Mouse (Mus musculus): ENCODE measurements around the gene Gm20388. TPM values are rescaled to one million over a fixed set of nuclear protein-coding genes. Genes with fewer than 3 reads are reported as not detected.

Gene Gm20388
- polyA plus RNA-seq, 1 experiment from 2014 or later, result 5.3 TPM

DNA sequence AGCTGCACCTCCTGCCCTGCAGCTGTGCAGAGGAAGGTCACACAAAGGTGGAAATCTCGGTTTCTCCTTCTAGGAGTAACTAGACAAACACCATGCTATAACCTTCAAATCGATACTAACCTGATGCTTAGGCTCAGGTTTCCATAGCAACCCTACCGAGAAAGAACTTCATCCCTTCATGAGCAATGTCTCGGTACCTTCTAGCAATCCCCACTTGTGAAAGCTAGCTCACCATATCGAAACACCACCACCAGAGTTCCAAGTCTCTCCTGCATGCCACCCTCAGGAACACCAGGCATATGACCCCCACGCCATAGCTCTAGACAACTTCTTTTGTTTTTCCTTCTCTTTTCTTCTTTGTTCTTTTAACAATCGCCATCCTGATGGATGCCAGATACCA is 3814.6 kb downstream of the Gm20388 start:
- no peak for ATAC-seq (replicated peaks; ENCODE audit: low FRiP score)
- peaks cover 22% of the 10 kb centered on the region for H3K4me1 ChIP-seq (replicated peaks; ENCODE audit: control insufficient read depth, insufficient read depth, low read length)

DNA sequence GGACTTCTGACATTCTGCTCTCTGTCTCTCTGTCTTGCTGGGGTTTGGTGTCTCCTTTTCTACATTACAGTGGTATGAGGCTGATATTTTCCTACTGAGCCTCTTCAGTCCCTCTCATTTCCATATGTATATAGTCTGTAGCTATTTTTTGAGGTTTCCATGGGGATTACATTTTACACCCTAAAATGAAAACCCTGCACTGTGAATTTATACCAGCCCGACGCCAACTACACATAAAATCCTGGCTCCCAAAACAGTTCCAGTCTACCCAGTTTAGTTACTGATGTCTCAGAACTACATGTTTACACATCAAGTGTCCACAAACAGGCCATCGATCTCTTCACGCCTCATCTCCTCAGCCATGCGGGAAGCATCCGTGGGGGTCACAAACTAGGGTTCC is 3816.1 kb downstream of the Gm20388 start:
- Histone ChIP-seq H3K4me2 (no peak overlapping the region), H3K9ac (ENCODE audit: low read depth, low read length) (no peak overlapping the region), H3K36me3 (ENCODE audit: control insufficient read depth, insufficient read depth, low read length) (no peaks in the 10 kb centered on the region), H3K9me3 (ENCODE audit: control insufficient read depth, low read length) (no peaks in the 10 kb centered on the region), H3K27me3 (replicated peaks; ENCODE audit: control insufficient read depth, insufficient read depth, low read length) (peaks cover 19% of the 10 kb centered on the region), H3K4me3 (ENCODE audit: low read depth, low read length) (no peak overlapping the region), H3K27ac (ENCODE audit: low read depth, low read length) (no peak overlapping the region), H3K4me1 (replicated peaks; ENCODE audit: control insufficient read depth, insufficient read depth, low read length) (peaks cover 12% of the 10 kb centered on the region)
- WGBS, result 84% methylated on average over 6 of the region's 6 CpGs
- ATAC-seq (replicated peaks; ENCODE audit: low FRiP score) (no peak), DNase-seq (ENCODE audit: low spot score) (no peak)

More for the DNA sequence above, 3814.6 kb downstream of the Gm20388 start:
- no peak overlapping the region for H3K27ac ChIP-seq (ENCODE audit: low read depth, low read length)
- H3K4me3 ChIP-seq (ENCODE audit: low read depth, low read length), result no peak overlapping the region
- 74% methylated on average over 7 of the region's 7 CpGs for WGBS
- DNase-seq (ENCODE audit: low spot score), result no peak
- H3K36me3 ChIP-seq (ENCODE audit: control insufficient read depth, insufficient read depth, low read length), result no peaks in the 10 kb centered on the region
- no peak overlapping the region for H3K4me2 ChIP-seq
- H3K27me3 ChIP-seq (replicated peaks; ENCODE audit: control insufficient read depth, insufficient read depth, low read length), result peaks cover 16% of the 10 kb centered on the region
- no peak overlapping the region for H3K9ac ChIP-seq (ENCODE audit: low read depth, low read length)
- H3K9me3 ChIP-seq (ENCODE audit: control insufficient read depth, low read length), result no peaks in the 10 kb centered on the region

DNA sequence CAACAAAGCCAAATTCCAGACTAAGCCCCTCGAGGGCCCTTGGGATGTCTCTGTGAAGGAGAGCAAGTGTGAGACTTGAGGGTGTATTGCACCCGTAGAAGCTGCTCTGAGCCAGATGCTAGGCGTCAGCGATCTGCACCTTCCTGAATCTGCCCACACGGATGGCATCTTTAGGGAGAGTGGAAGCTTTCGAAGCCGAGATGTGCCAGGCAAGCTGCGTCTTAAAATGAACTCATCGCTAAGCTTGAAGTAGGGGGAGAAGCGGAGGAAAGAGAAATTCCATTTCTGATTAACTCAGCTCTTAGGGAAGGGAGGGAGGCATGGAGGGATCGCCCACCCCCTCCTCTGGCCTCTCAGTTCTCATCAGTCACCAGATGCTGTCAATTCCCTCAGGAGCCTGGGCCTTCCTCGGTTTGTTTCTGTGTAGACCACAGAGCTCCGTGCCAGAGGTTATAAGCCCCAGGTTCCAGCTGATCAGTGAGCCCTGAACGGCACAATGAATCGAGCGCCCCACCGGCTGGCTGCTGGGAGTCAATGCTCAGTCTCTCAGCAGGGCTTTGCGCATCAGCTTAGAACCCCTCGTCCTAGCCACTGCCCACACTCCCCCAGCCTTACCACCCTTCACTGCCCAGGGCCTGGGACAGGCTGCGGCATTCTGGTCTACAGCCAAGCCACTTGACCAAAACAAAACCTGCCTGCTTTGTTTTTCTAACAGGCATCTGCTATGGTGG is 3818.6 kb downstream of the Gm20388 start:
- Histone ChIP-seq H3K9ac (ENCODE audit: low read depth, low read length) (no peak overlapping the region), H3K9me3 (ENCODE audit: control insufficient read depth, low read length) (no peaks in the 10 kb centered on the region), H3K27ac (ENCODE audit: low read depth, low read length) (no peak overlapping the region), H3K36me3 (ENCODE audit: control insufficient read depth, insufficient read depth, low read length) (no peaks in the 10 kb centered on the region), H3K4me3 (ENCODE audit: low read depth, low read length) (no peak overlapping the region), H3K4me1 (replicated peaks; ENCODE audit: control insufficient read depth, insufficient read depth, low read length) (peaks cover 5% of the 10 kb centered on the region), H3K27me3 (replicated peaks; ENCODE audit: control insufficient read depth, insufficient read depth, low read length) (peaks cover 21% of the 10 kb centered on the region), H3K4me2 (peak overlapping the region; percentile 0; the same call in 1 of the 2 replicates)
- no peak for ATAC-seq (replicated peaks; ENCODE audit: low FRiP score)
- DNase-seq (ENCODE audit: low spot score), result no peak
- WGBS, result 43% methylated on average over 20 of the region's 20 CpGs

DNA sequence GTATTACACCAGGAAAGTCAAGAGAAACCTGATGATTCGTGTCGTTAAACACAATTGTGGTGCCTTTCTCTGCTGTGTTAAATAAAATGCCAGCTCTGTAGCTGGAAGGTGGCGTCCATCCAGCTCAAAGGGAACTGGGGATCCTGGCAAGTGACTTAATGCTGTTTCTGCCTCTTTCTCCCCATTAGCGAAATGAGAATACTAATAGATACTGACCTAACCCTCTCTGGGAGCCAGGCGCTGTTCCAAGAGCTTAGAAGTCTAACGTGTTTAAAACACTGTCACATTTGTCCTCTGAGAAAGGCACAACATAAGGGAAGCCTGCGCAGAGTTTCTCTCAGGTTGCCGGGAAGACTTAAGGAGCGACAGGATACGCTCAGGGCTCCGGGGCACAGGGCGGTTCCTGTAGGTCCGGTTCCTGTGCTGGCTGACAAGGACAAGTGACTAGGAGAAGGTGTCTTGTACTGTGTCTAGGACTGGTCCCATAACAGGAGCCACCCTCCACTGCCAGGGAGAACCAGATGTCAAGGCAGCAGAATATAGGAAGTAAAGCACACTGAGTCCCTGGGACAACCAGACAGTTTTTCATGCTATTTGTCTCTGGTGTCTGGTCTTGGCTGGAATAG is 3819.3 kb downstream of the Gm20388 start:
- no peak for DNase-seq (ENCODE audit: low spot score)
- no peak for ATAC-seq (replicated peaks; ENCODE audit: low FRiP score)
- Histone ChIP-seq H3K4me3 (ENCODE audit: low read depth, low read length) (no peak overlapping the region), H3K4me1 (replicated peaks; ENCODE audit: control insufficient read depth, insufficient read depth, low read length) (peaks cover 5% of the 10 kb centered on the region), H3K27ac (ENCODE audit: low read depth, low read length) (no peak overlapping the region), H3K9me3 (ENCODE audit: control insufficient read depth, low read length) (no peaks in the 10 kb centered on the region), H3K9ac (ENCODE audit: low read depth, low read length) (no peak overlapping the region), H3K4me2 (no peak overlapping the region), H3K27me3 (replicated peaks; ENCODE audit: control insufficient read depth, insufficient read depth, low read length) (peaks cover 21% of the 10 kb centered on the region), H3K36me3 (ENCODE audit: control insufficient read depth, insufficient read depth, low read length) (no peaks in the 10 kb centered on the region)
- 65% methylated on average over 13 of the region's 13 CpGs for WGBS

DNA sequence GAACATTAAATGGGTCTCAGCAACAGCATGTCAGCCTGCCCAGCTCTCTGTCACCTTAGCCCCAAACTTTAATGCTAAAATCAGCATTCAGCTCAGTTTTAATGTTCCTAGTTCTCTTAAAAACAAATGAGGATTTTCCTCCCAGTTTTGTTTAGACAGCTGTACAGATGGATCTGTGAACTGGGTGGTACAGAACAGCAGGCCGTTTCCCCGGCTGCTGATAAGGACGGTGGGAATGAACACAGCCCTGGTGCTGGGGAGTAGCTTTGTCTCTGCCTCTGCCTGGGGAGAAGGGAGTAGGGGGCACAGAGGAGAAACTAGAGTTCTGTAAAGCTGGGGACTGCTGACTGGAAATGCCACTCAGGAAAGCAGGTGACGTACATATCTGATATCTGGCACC is 3821.7 kb downstream of the Gm20388 start:
- Histone ChIP-seq H3K9me3 (ENCODE audit: control insufficient read depth, low read length) (no peaks in the 10 kb centered on the region), H3K4me2 (no peak overlapping the region), H3K27ac (ENCODE audit: low read depth, low read length) (peak overlapping the region; percentile 52; the same call in 1 of the 2 replicates), H3K4me1 (replicated peaks; ENCODE audit: control insufficient read depth, insufficient read depth, low read length) (peaks cover 5% of the 10 kb centered on the region), H3K27me3 (replicated peaks; ENCODE audit: control insufficient read depth, insufficient read depth, low read length) (peaks cover 21% of the 10 kb centered on the region), H3K4me3 (ENCODE audit: low read depth, low read length) (no peak overlapping the region), H3K9ac (ENCODE audit: low read depth, low read length) (no peak overlapping the region), H3K36me3 (ENCODE audit: control insufficient read depth, insufficient read depth, low read length) (no peaks in the 10 kb centered on the region)
- DNase-seq (ENCODE audit: low spot score), result no peak
- no peak for ATAC-seq (replicated peaks; ENCODE audit: low FRiP score)
- WGBS, result 9% methylated on average over 4 of the region's 4 CpGs

DNA sequence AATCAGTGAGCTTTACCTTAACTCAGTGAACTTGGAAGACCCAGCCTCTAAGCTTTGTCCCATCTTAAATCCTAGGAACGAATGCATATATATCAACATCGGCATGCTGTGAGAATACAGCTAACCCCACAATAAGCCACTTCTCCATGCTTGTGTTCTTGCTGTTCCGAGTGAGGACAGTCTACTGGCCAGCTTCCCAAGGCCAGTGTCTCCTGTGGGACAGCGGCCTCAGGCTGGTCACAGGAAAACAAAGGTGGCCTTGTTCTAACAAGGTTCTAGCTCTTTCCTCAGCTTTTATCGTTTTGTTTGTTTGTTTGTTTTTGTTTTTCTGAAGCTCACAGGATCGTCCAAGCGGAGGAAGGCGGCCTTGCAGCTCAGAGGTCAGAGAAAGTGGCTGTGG is 3823.8 kb downstream of the Gm20388 start:
- WGBS, result 82% methylated on average over 8 of the region's 8 CpGs
- no peak overlapping the region for H3K27ac ChIP-seq (ENCODE audit: low read depth, low read length)
- H3K36me3 ChIP-seq (ENCODE audit: control insufficient read depth, insufficient read depth, low read length), result no peaks in the 10 kb centered on the region
- H3K27me3 ChIP-seq (replicated peaks; ENCODE audit: control insufficient read depth, insufficient read depth, low read length), result peaks cover 9% of the 10 kb centered on the region
- peaks cover 5% of the 10 kb centered on the region for H3K4me1 ChIP-seq (replicated peaks; ENCODE audit: control insufficient read depth, insufficient read depth, low read length)
- no peaks in the 10 kb centered on the region for H3K9me3 ChIP-seq (ENCODE audit: control insufficient read depth, low read length)
- H3K4me3 ChIP-seq (ENCODE audit: low read depth, low read length), result no peak overlapping the region
- no peak overlapping the region for H3K4me2 ChIP-seq
- no peak overlapping the region for H3K9ac ChIP-seq (ENCODE audit: low read depth, low read length)
- DNase-seq (ENCODE audit: low spot score) (no peak), ATAC-seq (replicated peaks; ENCODE audit: low FRiP score) (no peak)

DNA sequence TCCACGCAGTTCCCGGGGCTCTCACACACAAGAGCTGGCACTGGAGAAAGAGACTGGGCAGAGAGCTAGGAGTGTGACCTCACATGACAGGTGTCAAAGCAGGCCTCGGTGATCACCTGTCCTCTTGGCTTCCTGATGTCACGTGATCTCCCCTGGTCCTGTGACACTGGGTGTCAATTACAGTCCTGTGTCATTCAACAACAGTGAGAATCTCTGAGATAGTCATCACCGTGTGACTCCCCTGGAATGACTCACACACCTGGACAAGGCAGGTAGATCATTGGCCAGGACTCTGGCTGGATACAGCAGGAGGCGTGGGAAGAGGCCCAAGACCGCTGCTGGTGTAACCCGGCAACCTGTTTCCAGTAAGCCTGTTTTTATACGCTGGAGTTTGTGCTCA is 3826.3 kb downstream of the Gm20388 start:
- Histone ChIP-seq H3K4me3 (ENCODE audit: low read depth, low read length) (no peak overlapping the region), H3K4me2 (no peak overlapping the region), H3K27me3 (replicated peaks; ENCODE audit: control insufficient read depth, insufficient read depth, low read length) (peaks cover 2% of the 10 kb centered on the region; the same call in 1 of the 2 replicates), H3K4me1 (replicated peaks; ENCODE audit: control insufficient read depth, insufficient read depth, low read length) (peaks cover 5% of the 10 kb centered on the region), H3K9me3 (ENCODE audit: control insufficient read depth, low read length) (no peaks in the 10 kb centered on the region), H3K36me3 (ENCODE audit: control insufficient read depth, insufficient read depth, low read length) (no peaks in the 10 kb centered on the region), H3K27ac (ENCODE audit: low read depth, low read length) (no peak overlapping the region), H3K9ac (ENCODE audit: low read depth, low read length) (no peak overlapping the region)
- ATAC-seq (replicated peaks; ENCODE audit: low FRiP score) (no peak), DNase-seq (ENCODE audit: low spot score) (no peak)
- 73% methylated on average over 9 of the region's 9 CpGs for WGBS

DNA sequence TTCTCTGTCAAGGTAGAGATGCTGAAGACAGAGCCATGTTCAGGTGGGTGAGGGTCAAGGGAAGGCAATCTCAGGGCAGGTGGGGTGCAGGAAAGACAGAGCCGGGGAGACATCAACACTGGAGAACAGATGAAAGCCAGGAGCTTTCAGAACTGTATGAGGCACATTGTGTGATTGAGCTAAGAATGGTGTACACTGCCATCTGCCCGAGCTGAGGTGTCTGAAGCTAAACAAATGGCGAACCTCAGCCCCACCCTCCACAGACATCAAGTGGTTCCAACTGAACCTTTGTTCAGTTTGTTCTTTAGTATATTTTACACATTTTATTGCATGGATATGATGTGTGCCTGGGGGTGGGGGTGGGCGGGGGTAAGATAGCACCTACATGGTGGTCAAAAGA is 3829.6 kb downstream of the Gm20388 start:
- WGBS, result 63% methylated on average over 4 of the region's 4 CpGs

DNA sequence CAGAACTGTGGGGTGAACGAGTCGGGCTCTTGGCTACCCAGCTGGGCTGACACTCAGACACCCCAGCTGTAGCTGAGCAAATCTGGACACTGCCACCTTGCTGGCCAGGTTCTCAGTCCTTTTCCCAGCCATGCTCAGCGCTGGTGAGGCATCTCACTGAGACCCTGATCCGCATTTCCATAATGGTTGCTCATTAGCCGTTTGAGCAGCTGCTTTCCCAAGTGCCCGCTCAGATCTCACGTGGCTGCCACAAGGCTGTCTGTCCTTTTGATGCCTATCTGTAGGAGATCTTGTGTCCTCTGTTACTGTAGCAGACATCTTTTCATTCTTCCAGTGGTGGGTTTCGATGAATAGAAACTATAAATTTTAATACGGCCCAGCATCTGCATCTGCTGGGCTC is 3830.6 kb downstream of the Gm20388 start:
- Histone ChIP-seq H3K27me3 (replicated peaks; ENCODE audit: control insufficient read depth, insufficient read depth, low read length) (peaks cover 2% of the 10 kb centered on the region; the same call in 1 of the 2 replicates), H3K9ac (ENCODE audit: low read depth, low read length) (no peak overlapping the region), H3K27ac (ENCODE audit: low read depth, low read length) (no peak overlapping the region), H3K36me3 (ENCODE audit: control insufficient read depth, insufficient read depth, low read length) (no peaks in the 10 kb centered on the region), H3K4me3 (ENCODE audit: low read depth, low read length) (no peak overlapping the region), H3K9me3 (ENCODE audit: control insufficient read depth, low read length) (no peaks in the 10 kb centered on the region), H3K4me1 (replicated peaks; ENCODE audit: control insufficient read depth, insufficient read depth, low read length) (no peaks in the 10 kb centered on the region; the same call in 1 of the 2 replicates), H3K4me2 (no peak overlapping the region)
- no peak for DNase-seq (ENCODE audit: low spot score)
- no peak for ATAC-seq (replicated peaks; ENCODE audit: low FRiP score)
- 78% methylated on average over 9 of the region's 9 CpGs for WGBS

More for the DNA sequence above, 3829.6 kb downstream of the Gm20388 start:
- Histone ChIP-seq H3K4me3 (ENCODE audit: low read depth, low read length) (no peak overlapping the region), H3K9ac (ENCODE audit: low read depth, low read length) (no peak overlapping the region), H3K27me3 (replicated peaks; ENCODE audit: control insufficient read depth, insufficient read depth, low read length) (peaks cover 2% of the 10 kb centered on the region; the same call in 1 of the 2 replicates), H3K4me1 (replicated peaks; ENCODE audit: control insufficient read depth, insufficient read depth, low read length) (no peaks in the 10 kb centered on the region; the same call in 1 of the 2 replicates), H3K4me2 (no peak overlapping the region), H3K36me3 (ENCODE audit: control insufficient read depth, insufficient read depth, low read length) (no peaks in the 10 kb centered on the region), H3K27ac (ENCODE audit: low read depth, low read length) (no peak overlapping the region), H3K9me3 (ENCODE audit: control insufficient read depth, low read length) (no peaks in the 10 kb centered on the region)
- ATAC-seq (replicated peaks; ENCODE audit: low FRiP score) (no peak), DNase-seq (ENCODE audit: low spot score) (no peak)
